15 mouse cellular contexts compared by ENCODE assay signal in genomic region chr17:5544065-5544464, GRCm38 (mm10).
"Had no signal": no experiment of that assay in that cellular context is flagged by ENCODE, and none has a peak within 500 bp of the region (broad histone marks: within the 10 kb centered on the region; RNA-seq: fewer than 3 reads in every experiment).

No protein-coding gene starts in this region.

- H3K4me1 ChIP-seq: limb, embryonic 15.5 days; midbrain, embryonic 12.5 days; stomach, embryonic 15.5 days had no signal

- H3K36me3 ChIP-seq: limb, embryonic 15.5 days; liver, embryonic 12.5 days; midbrain, embryonic 12.5 days; neural tube, embryonic 15.5 days; stomach, embryonic 15.5 days had no signal

- ATAC-seq: intestine, embryonic 16.5 days; liver, embryonic 12.5 days had no signal

- DNase-seq: kidney, adult 2 months; kidney, postnatal 36 days; lung, embryonic 14.5 days; lung, postnatal 10 days; lung, postnatal 4 days; thymus, adult 18-20 months; thymus, postnatal 14 days had no signal

- H3K27ac ChIP-seq: kidney, postnatal 0 days; limb, embryonic 15.5 days; liver, embryonic 12.5 days; midbrain, embryonic 12.5 days; neural tube, embryonic 15.5 days; stomach, embryonic 15.5 days had no signal

- H3K9me3 ChIP-seq: limb, embryonic 15.5 days; liver, embryonic 12.5 days; midbrain, embryonic 12.5 days; neural tube, embryonic 15.5 days; stomach, embryonic 15.5 days had no signal

- H3K27me3 ChIP-seq: limb, embryonic 15.5 days; liver, embryonic 12.5 days; midbrain, embryonic 12.5 days; neural tube, embryonic 15.5 days; stomach, embryonic 15.5 days had no signal

- H3K4me2 ChIP-seq: limb, embryonic 15.5 days; liver, embryonic 12.5 days; lung, embryonic 14.5 days; midbrain, embryonic 12.5 days; neural tube, embryonic 15.5 days; stomach, embryonic 15.5 days had no signal

- H3K9ac ChIP-seq: limb, embryonic 15.5 days; liver, embryonic 12.5 days; lung, embryonic 14.5 days; midbrain, embryonic 12.5 days; neural tube, embryonic 15.5 days; stomach, embryonic 15.5 days had no signal

- H3K4me3 ChIP-seq: limb, embryonic 15.5 days; liver, embryonic 12.5 days; midbrain, embryonic 12.5 days; myocyte; neural tube, embryonic 15.5 days; stomach, embryonic 15.5 days had no signal
